Mouse (Mus musculus): ENCODE results near the gene 2310022A10Rik. TPM values are rescaled to one million over a fixed set of nuclear protein-coding genes. Genes with fewer than 3 reads are reported as not detected.

2310022A10Rik gene
- polyA plus RNA-seq (2012; rRNA removed; ENCODE audit: low replicate concordance) = 15.7 and 19.1 TPM in 2 replicates

GRCm38 (mm10) chr7:27552931-27553513 is at the start of gene 2310022A10Rik, which contains the start of gene Pld3:
TSS of gene 2310022A10Rik (plus strand) at chr7:27553233.
TSS of gene Pld3 (minus strand) at chr7:27553218.

GRCm38 (mm10) chr7:27522967-27523366 is 30.1 kb upstream of the 2310022A10Rik start, which contains the start of gene Hipk4:
TSS of gene Hipk4 (plus strand) at chr7:27523267.

DNA sequence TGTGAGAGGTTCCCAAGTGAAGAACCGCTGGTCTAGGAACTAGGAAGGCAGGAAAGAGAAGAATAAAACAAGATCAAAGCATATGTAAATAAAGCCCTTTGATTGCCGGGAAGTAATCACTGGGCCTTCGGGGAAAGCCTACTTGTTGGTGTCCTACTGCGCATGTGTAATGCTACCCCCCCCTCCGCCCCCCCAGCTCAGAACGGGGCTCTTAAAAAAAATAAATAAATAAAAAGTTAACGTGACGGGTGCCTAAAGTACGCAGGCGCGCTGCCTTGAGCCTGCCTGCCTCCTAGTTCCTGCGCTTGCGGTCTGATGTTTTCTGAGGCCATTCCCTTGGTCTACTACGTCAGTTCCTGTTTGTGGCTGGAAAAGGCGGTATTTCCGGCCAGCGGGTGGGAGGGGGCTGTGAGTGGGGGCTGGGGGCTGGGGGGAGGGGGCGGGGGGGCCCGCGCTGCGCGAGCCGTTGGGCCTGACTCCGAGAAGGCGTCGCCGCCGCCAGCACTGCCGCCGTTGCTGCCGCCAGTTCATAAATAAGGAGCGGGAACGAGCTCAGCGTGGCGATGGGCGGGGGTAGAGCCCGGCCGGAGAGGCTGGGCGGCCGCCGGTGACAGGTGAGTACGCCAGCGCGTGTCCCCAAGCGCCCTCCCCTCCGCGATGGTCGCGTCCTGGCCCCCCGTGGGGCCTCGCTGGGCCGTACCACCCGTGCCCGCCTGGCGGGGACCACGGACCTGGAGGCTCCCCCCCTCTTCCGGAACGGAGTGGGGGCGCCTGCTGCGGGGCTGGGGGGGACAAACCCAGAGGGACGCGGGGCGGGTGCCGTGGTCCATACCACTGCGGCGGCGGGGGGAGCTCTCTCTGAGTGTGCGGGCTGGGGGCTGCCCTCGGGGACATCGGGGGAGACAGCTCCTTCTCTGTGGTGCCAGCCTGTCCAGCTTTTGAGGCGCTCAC is 38.5 kb downstream of the 2310022A10Rik start, which contains the start of gene Akt2:
TSS of gene Akt2 (plus strand) at position 287 of the 951 bp plus-strand sequence.

Other genes with a start within 250 kb of the 2310022A10Rik start
- 133 and 135 TPM in 2 replicates for gene Ltbp4, start 215.5 kb upstream of the 2310022A10Rik start, polyA plus RNA-seq (2012; rRNA removed; ENCODE audit: low replicate concordance)
- gene Shkbp1, start 197.2 kb upstream of the 2310022A10Rik start, polyA plus RNA-seq (2012; rRNA removed; ENCODE audit: low replicate concordance) = 102 and 115 TPM in 2 replicates
- gene Gm20479, start 195.8 kb upstream of the 2310022A10Rik start, polyA plus RNA-seq (2012; rRNA removed; ENCODE audit: low replicate concordance) = not detected in 2 replicates
- gene Sptbn4, start 105.5 kb upstream of the 2310022A10Rik start, polyA plus RNA-seq (2012; rRNA removed; ENCODE audit: low replicate concordance) = 0.30 and 0.39 TPM in 2 replicates
- 87.9 and 102 TPM in 2 replicates for gene Blvrb, start 105.3 kb upstream of the 2310022A10Rik start, polyA plus RNA-seq (2012; rRNA removed; ENCODE audit: low replicate concordance)
- gene Sertad3, start 79.5 kb upstream of the 2310022A10Rik start, polyA plus RNA-seq (2012; rRNA removed; ENCODE audit: low replicate concordance) = 14.9 and 16.7 TPM in 2 replicates
- 41.7 and 97.4 TPM in 2 replicates for gene Sertad1, start 66.3 kb upstream of the 2310022A10Rik start, polyA plus RNA-seq (2012; rRNA removed; ENCODE audit: low replicate concordance)
- gene Prx, start 53.9 kb upstream of the 2310022A10Rik start, polyA plus RNA-seq (2012; rRNA removed; ENCODE audit: low replicate concordance) = 0.41 and 0.70 TPM in 2 replicates
- gene Hipk4, start 30.0 kb upstream of the 2310022A10Rik start, polyA plus RNA-seq (2012; rRNA removed; ENCODE audit: low replicate concordance) = 0.76 and 0.79 TPM in 2 replicates
- 64.8 and 71.2 TPM in 2 replicates for gene Pld3, start within 50 bp of the 2310022A10Rik start, polyA plus RNA-seq (2012; rRNA removed; ENCODE audit: low replicate concordance)
- gene Akt2, start 38.3 kb downstream of the 2310022A10Rik start, polyA plus RNA-seq (2012; rRNA removed; ENCODE audit: low replicate concordance) = 27.6 and 31.4 TPM in 2 replicates
- gene Ttc9b, start 100.7 kb downstream of the 2310022A10Rik start, polyA plus RNA-seq (2012; rRNA removed; ENCODE audit: low replicate concordance) = 0.51 and 0.71 TPM in 2 replicates
- 20.3 and 23.1 TPM in 2 replicates for gene Map3k10, start 121.4 kb downstream of the 2310022A10Rik start, polyA plus RNA-seq (2012; rRNA removed; ENCODE audit: low replicate concordance)
- gene Zfp607b, start 136.1 kb downstream of the 2310022A10Rik start, polyA plus RNA-seq (2012; rRNA removed; ENCODE audit: low replicate concordance) = not detected in 2 replicates
- 0.34 and 0.52 TPM in 2 replicates for gene Zfp60, start 178.2 kb downstream of the 2310022A10Rik start, polyA plus RNA-seq (2012; rRNA removed; ENCODE audit: low replicate concordance)